Mouse (Mus musculus): Measurements from ENCODE around the gene Kcnt1. TPM values are rescaled to one million over a fixed set of nuclear protein-coding genes. Genes with fewer than 3 reads are reported as not detected.

Gene Kcnt1
- polyA plus RNA-seq, 1 experiment from 2014 or later = 0.31 TPM

DNA sequence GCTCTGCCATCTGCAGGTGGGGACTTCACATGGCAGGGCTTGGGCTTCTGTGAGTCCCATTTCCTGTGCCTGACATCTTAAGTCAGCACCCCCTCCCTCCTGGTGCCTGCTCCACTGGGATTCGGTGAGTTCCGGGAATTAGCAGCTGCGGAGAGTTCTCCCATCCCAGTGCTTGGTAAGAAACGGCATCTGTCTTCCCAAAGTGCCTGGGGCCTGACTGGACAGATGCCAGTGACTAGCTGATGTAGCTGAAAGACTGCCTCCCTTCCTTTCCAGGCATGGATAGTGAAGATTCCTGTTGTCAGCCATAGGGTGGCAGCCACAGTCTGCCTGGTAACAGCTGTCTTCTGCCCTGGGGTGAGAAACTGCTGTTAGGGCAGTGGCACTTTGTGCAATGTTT, 1.9 kb downstream of the Kcnt1 start:
- no peaks in the 10 kb centered on the region for H3K9me3 ChIP-seq (ENCODE audit: control insufficient read depth, low read length)
- H3K27me3 ChIP-seq (replicated peaks; ENCODE audit: control insufficient read depth, insufficient read depth, low read length) = peaks cover 16% of the 10 kb centered on the region
- peaks cover 13% of the 10 kb centered on the region; the same call in 1 of the 2 replicates for H3K4me1 ChIP-seq (ENCODE audit: control insufficient read depth, insufficient read depth, low read length)
- H3K27ac ChIP-seq (ENCODE audit: low read length) = no peak overlapping the region
- no peak overlapping the region for H3K4me2 ChIP-seq (ENCODE audit: low read depth, low read length)
- no peak overlapping the region for H3K4me3 ChIP-seq (ENCODE audit: low read length)
- no peak overlapping the region for H3K9ac ChIP-seq (ENCODE audit: low read depth, low read length)
- H3K36me3 ChIP-seq (ENCODE audit: control insufficient read depth, insufficient read depth, low read length) = no peaks in the 10 kb centered on the region
- WGBS = 13% methylated on average over 4 of the region's 4 CpGs
- no peak for ATAC-seq

- no peak for ATAC-seq
- no peaks in the 10 kb centered on the region for H3K36me3 ChIP-seq (ENCODE audit: control insufficient read depth, insufficient read depth, low read length)
- 61% methylated on average over 5 of the region's 5 CpGs for WGBS
- H3K9ac ChIP-seq (ENCODE audit: low read depth, low read length) = no peak overlapping the region
- H3K9me3 ChIP-seq (ENCODE audit: control insufficient read depth, low read length) = no peaks in the 10 kb centered on the region
- peaks cover 16% of the 10 kb centered on the region for H3K27me3 ChIP-seq (replicated peaks; ENCODE audit: control insufficient read depth, insufficient read depth, low read length)
- no peak overlapping the region for H3K27ac ChIP-seq (ENCODE audit: low read length)
- no peak overlapping the region for H3K4me3 ChIP-seq (ENCODE audit: low read length)
- H3K4me1 ChIP-seq (ENCODE audit: control insufficient read depth, insufficient read depth, low read length) = peaks cover 13% of the 10 kb centered on the region; the same call in 1 of the 2 replicates
- no peak overlapping the region for H3K4me2 ChIP-seq (ENCODE audit: low read depth, low read length)
Observed at GRCm38 (mm10) chr2:25866656-25867055, 3.1 kb downstream of the Kcnt1 start.

GRCm38 (mm10) chr2:25877250-25877735, 13.8 kb downstream of the Kcnt1 start:
- H3K4me1 ChIP-seq (ENCODE audit: control insufficient read depth, insufficient read depth, low read length) = peaks cover 5% of the 10 kb centered on the region; the same call in 1 of the 2 replicates
- peak overlapping the region; percentile 37 for H3K4me3 ChIP-seq (ENCODE audit: low read length)
- 21% methylated on average over 7 of the region's 7 CpGs for WGBS

DNA sequence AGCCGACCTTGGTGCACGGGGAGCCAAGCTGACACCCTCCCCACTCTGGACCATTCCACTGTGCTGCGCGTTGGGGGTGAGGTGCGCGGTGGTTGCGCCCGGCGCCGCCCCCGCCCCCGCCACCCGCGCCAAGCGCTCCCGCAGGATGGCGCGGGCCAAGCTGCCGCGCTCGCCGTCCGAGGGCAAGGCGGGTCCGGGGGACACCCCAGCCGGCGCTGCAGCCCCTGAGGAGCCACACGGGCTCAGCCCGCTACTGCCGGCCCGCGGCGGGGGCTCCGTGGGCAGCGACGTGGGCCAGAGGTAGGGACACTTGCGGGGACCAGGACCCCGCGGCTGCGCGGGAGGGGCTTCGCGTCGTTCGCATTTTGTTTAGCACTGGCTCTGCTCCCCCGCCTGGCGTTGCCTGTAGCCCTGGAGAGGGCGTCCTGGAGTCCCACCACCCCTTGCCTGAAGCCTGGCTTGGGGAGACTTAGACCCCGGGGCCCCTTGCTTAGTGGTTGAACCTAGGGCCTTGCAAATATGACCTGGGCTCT, 14.3 kb downstream of the Kcnt1 start:
- Histone ChIP-seq H3K36me3 (ENCODE audit: control insufficient read depth, insufficient read depth, low read length) (no peaks in the 10 kb centered on the region), H3K27ac (ENCODE audit: low read length) (no peak overlapping the region), H3K4me3 (ENCODE audit: low read length) (peak overlapping the region; percentile 37), H3K27me3 (replicated peaks; ENCODE audit: control insufficient read depth, insufficient read depth, low read length) (peaks cover 21% of the 10 kb centered on the region), H3K9ac (ENCODE audit: low read depth, low read length) (peak overlapping the region; percentile 31; the same call in 1 of the 2 replicates), H3K9me3 (ENCODE audit: control insufficient read depth, low read length) (no peaks in the 10 kb centered on the region), H3K4me2 (ENCODE audit: low read depth, low read length) (peak overlapping the region; percentile 45), H3K4me1 (ENCODE audit: control insufficient read depth, insufficient read depth, low read length) (peaks cover 5% of the 10 kb centered on the region; the same call in 1 of the 2 replicates)
- no peak for ATAC-seq
- WGBS = 5% methylated on average over 29 of the region's 49 CpGs

More at GRCm38 (mm10) chr2:25877250-25877735, 13.8 kb downstream of the Kcnt1 start:
- Histone ChIP-seq H3K27ac (ENCODE audit: low read length) (no peak overlapping the region), H3K4me2 (ENCODE audit: low read depth, low read length) (peak overlapping the region; percentile 45), H3K27me3 (replicated peaks; ENCODE audit: control insufficient read depth, insufficient read depth, low read length) (peaks cover 21% of the 10 kb centered on the region), H3K9me3 (ENCODE audit: control insufficient read depth, low read length) (no peaks in the 10 kb centered on the region), H3K36me3 (ENCODE audit: control insufficient read depth, insufficient read depth, low read length) (no peaks in the 10 kb centered on the region), H3K9ac (ENCODE audit: low read depth, low read length) (peak overlapping the region; percentile 31; the same call in 1 of the 2 replicates)
- ATAC-seq = no peak

DNA sequence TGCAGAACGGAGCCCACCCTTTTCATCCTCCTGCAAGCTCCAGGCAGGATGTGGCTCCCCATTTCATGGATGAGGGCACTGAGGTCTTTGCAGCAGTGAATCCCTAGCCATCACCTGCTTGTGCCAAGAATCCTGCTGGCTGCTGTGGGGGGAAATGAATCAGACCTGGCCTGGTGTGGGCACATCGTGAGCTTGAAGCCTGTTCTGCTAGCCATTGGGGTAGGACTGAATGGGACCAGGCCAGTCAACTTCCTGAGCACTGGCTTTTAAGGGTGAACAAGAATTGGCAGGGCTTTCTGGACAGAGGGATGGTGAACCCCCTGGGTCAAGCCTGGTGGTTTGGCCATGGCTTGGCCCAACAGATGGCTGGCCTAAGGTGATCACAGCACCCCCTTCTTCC, 15.0 kb downstream of the Kcnt1 start:
- no peak overlapping the region for H3K4me2 ChIP-seq (ENCODE audit: low read depth, low read length)
- no peak overlapping the region for H3K27ac ChIP-seq (ENCODE audit: low read length)
- H3K4me1 ChIP-seq (ENCODE audit: control insufficient read depth, insufficient read depth, low read length) = peaks cover 5% of the 10 kb centered on the region; the same call in 1 of the 2 replicates
- peaks cover 21% of the 10 kb centered on the region for H3K27me3 ChIP-seq (replicated peaks; ENCODE audit: control insufficient read depth, insufficient read depth, low read length)
- H3K9ac ChIP-seq (ENCODE audit: low read depth, low read length) = no peak overlapping the region
- H3K36me3 ChIP-seq (ENCODE audit: control insufficient read depth, insufficient read depth, low read length) = no peaks in the 10 kb centered on the region
- H3K4me3 ChIP-seq (ENCODE audit: low read length) = no peak overlapping the region
- no peaks in the 10 kb centered on the region for H3K9me3 ChIP-seq (ENCODE audit: control insufficient read depth, low read length)
- ATAC-seq = no peak
- 81% methylated on average over 2 of the region's 2 CpGs for WGBS

- H3K9me3 ChIP-seq (ENCODE audit: control insufficient read depth, low read length) = no peaks in the 10 kb centered on the region
- 74% methylated on average over 4 of the region's 4 CpGs for WGBS
Observed at GRCm38 (mm10) chr2:25879061-25879460, 15.5 kb downstream of the Kcnt1 start.

GRCm38 (mm10) chr2:25882276-25882675, 18.7 kb downstream of the Kcnt1 start:
- Histone ChIP-seq H3K27me3 (replicated peaks; ENCODE audit: control insufficient read depth, insufficient read depth, low read length) (peaks cover 17% of the 10 kb centered on the region), H3K9ac (ENCODE audit: low read depth, low read length) (no peak overlapping the region), H3K36me3 (ENCODE audit: control insufficient read depth, insufficient read depth, low read length) (no peaks in the 10 kb centered on the region), H3K4me1 (ENCODE audit: control insufficient read depth, insufficient read depth, low read length) (peaks cover 5% of the 10 kb centered on the region; the same call in 1 of the 2 replicates), H3K4me3 (ENCODE audit: low read length) (no peak overlapping the region), H3K4me2 (ENCODE audit: low read depth, low read length) (no peak overlapping the region), H3K27ac (ENCODE audit: low read length) (no peak overlapping the region), H3K9me3 (ENCODE audit: control insufficient read depth, low read length) (no peaks in the 10 kb centered on the region)
- WGBS = 31% methylated on average over 1 of the region's 1 CpGs
- ATAC-seq = no peak

More at GRCm38 (mm10) chr2:25879061-25879460, 15.5 kb downstream of the Kcnt1 start:
- Histone ChIP-seq H3K27ac (ENCODE audit: low read length) (no peak overlapping the region), H3K4me1 (ENCODE audit: control insufficient read depth, insufficient read depth, low read length) (peaks cover 5% of the 10 kb centered on the region; the same call in 1 of the 2 replicates), H3K36me3 (ENCODE audit: control insufficient read depth, insufficient read depth, low read length) (no peaks in the 10 kb centered on the region), H3K9ac (ENCODE audit: low read depth, low read length) (no peak overlapping the region), H3K4me2 (ENCODE audit: low read depth, low read length) (no peak overlapping the region), H3K27me3 (replicated peaks; ENCODE audit: control insufficient read depth, insufficient read depth, low read length) (peaks cover 21% of the 10 kb centered on the region), H3K4me3 (ENCODE audit: low read length) (no peak overlapping the region)
- ATAC-seq = no peak

- Histone ChIP-seq H3K9me3 (ENCODE audit: control insufficient read depth, low read length) (no peaks in the 10 kb centered on the region), H3K4me3 (ENCODE audit: low read length) (no peak overlapping the region), H3K36me3 (ENCODE audit: control insufficient read depth, insufficient read depth, low read length) (no peaks in the 10 kb centered on the region), H3K4me1 (ENCODE audit: control insufficient read depth, insufficient read depth, low read length) (no peaks in the 10 kb centered on the region), H3K9ac (ENCODE audit: low read depth, low read length) (no peak overlapping the region), H3K27me3 (replicated peaks; ENCODE audit: control insufficient read depth, insufficient read depth, low read length) (no peaks in the 10 kb centered on the region), H3K27ac (ENCODE audit: low read length) (no peak overlapping the region), H3K4me2 (ENCODE audit: low read depth, low read length) (no peak overlapping the region)
- ATAC-seq = no peak
- WGBS = 84% methylated on average over 3 of the region's 3 CpGs
Observed at GRCm38 (mm10) chr2:25884756-25885155, 21.2 kb downstream of the Kcnt1 start.

DNA sequence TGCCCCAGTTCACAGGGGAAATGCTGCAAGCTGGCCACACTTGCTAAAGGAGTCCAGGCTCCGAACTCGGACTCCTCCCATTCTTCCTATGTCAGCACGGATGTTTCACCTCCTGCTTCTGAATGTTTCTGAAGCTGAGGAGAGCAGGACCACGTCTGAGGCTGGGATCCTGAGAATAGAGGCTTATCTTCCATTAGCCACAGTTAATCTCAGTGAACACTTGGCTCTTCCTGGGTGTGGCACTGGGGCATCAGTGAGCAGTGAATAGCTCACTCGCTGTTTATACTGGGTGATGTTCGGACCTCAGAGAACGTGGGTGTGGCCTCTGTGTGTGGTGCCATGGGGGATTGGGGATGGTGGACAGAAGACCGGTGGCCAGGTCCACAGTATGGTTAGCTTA, 23.7 kb downstream of the Kcnt1 start:
- WGBS = 52% methylated on average over 8 of the region's 8 CpGs
- Histone ChIP-seq H3K4me3 (ENCODE audit: low read length) (no peak overlapping the region), H3K27ac (ENCODE audit: low read length) (no peak overlapping the region), H3K4me2 (ENCODE audit: low read depth, low read length) (no peak overlapping the region), H3K9me3 (ENCODE audit: control insufficient read depth, low read length) (no peaks in the 10 kb centered on the region), H3K27me3 (replicated peaks; ENCODE audit: control insufficient read depth, insufficient read depth, low read length) (no peaks in the 10 kb centered on the region), H3K36me3 (ENCODE audit: control insufficient read depth, insufficient read depth, low read length) (no peaks in the 10 kb centered on the region), H3K4me1 (ENCODE audit: control insufficient read depth, insufficient read depth, low read length) (no peaks in the 10 kb centered on the region), H3K9ac (ENCODE audit: low read depth, low read length) (no peak overlapping the region)
- no peak for ATAC-seq
